Mouse (Mus musculus) neutrophil, adult 5-6 weeks (primary cell): ENCODE results near the gene Dicer1. TPM values are rescaled to one million over a fixed set of nuclear protein-coding genes. Genes with fewer than 3 reads are reported as not detected.

ENCODE experiments used
- ATAC-seq: fragments of 151-379, 151-347 bp; 2 replicates; pipeline ENCODE4 v1.8.0; 2017; ENCODE audit warnings: mild to moderate bottlenecking, moderate TSS enrichment; ENCODE audit not compliant: insufficient number of reproducible peaks, poor library complexity, low FRiP score, severe bottlenecking; ENCODE audit errors: extremely low read depth
- total RNA-seq: library from RNA; stranded (forward); fragments of 200-1000 nt; gene quantifications from 2 replicates; pipeline ENCODE4 v1.2.3, GENCODE M21; 2017

The Dicer1 gene
- total RNA-seq, 1 experiment from 2014 or later, result 56.3 TPM

DNA sequence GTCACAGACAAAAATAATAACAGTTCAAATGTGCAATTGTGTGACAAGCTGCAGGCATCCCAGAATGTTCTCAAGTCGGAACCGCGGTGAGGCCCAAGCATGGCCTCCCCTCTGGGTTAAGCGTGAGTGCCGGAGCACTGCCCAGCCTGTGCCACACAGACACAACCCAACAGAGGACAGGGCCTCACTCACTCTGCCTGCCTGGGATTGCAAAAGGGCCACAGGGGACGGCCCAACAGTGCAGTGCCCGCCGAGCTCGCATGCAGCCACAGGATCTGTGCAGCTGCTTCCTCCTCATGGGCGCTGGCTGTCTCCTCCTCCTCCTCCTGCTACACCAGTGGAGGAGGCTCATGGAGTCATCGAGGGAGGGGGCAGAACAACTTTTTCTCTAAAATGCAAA is 62.9 kb downstream of the Dicer1 start:
- no peak for ATAC-seq

- ATAC-seq, result no peak
Measured at GRCm38 (mm10) chr12:104684411-104684931, 67.3 kb downstream of the Dicer1 start.

DNA sequence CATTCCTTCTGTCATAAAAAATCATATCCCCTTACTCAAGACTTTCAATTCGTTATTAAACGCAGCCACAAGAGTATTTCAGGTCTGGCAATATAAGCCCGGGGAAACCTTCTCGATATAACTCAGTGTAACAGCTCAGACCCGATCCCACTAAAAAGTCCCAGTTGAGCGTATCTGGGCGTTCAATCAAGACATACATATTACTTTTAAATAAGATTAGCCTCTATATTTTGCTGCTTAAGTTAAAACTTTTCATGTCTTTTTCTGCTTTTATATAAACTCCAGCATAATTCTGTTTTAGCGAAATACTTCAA is 72.0 kb downstream of the Dicer1 start:
- ATAC-seq, result no peak

DNA sequence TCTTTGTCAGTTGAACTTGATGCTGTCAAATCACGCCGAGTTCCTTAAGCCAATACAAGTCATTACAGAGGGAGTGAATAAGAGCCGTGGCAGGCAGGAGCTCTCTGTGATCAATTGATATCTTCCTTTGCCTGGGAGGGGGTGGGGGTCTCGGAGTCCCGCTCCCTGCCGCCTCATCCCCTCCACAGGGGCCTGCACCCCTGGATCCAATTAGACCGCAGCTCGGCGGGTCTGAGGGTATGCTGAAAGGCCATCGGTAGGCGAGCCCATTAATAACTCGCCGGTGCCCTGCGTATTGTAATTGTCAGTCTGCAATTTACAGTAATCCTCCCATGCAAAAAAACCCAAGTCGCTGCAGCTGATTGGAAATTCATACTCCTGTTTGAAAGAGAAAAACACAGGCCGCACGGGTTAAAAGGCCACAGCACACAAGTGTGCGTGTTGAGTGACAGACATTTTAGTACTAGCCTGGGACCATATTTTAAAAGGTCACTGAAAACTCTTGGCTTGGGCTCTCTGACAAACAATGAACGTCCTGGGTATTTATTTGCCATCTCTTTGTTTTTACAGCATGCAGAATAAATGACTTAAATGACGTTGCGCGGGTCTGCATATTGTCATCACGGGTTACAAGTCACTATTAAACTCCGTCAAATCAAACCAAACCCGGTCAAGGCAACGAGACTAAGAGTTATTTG is 72.5 kb downstream of the Dicer1 start:
- ATAC-seq, result no peak

DNA sequence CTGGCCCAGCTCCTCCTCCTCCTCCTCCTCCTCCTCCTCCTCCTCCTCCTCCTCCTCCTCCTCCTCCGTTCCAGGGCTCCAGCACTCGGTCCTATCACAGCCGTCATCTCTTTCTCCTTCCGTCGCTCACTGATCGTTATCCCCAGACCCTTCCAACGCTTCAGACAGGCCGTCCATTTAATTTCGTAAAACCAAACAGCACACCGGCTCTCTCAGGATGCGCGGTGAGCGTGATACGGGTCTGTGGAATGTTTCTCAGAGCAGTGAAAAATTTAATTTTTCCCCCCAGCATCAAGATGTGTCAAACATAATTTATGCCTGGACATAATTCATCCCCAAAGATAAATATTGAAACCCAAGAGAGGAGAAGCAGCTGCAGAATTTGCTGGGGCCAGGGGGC is 73.3 kb downstream of the Dicer1 start:
- no peak for ATAC-seq

DNA sequence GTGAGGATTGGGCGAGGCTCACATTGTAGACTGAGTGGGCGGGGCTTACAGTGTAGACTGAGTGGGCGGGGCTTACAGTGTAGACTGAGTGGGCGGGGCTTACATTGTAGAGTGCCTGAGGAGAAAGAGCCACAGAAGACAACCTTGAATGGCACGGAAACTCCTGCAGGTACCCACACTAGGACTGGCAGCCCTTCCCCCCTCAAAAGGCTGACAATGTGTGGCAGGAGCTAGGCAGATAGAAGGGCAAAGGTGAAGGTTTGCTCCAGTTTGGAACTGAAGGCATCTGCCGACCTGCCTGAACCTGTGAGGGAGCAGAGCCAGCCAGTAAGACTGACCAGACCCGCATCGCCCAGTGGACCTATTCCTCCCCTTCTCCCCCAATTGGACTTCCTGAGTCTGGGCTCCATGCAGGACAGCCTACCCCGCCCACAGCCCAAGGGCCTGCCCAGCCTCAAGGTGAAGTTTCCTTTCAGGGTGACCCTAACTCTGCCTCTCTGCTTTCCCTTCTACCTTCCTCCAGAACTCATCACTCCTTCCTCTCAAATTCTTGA is 74.3 kb downstream of the Dicer1 start:
- ATAC-seq, result no peak

GRCm38 (mm10) chr12:104676535-104677370 is 75.0 kb downstream of the Dicer1 start:
- ATAC-seq, result no peak

DNA sequence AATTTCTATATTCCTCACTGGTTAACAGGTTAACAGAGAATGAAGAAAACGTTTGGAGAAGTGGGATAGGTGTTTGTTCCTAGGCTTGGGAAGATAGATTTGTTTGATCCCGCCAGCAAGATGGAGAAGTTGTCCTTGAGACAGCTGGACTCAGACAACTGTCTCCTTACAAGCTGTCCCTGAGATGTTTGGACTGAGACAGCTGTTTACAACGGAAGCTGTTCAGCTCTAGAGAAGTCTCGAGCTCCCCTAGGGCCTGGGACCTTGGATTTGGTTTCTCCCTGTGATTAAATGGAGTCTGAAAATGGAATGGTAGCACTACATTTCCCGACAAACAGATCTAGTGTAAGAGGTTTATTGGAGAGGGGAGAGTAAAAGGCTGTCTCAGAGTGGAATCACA is 78.8 kb downstream of the Dicer1 start:
- ATAC-seq, result no peak

GRCm38 (mm10) chr12:104672406-104672805 is 79.3 kb downstream of the Dicer1 start:
- ATAC-seq, result no peak

- no peak for ATAC-seq
Measured at GRCm38 (mm10) chr12:104667846-104668245, 83.9 kb downstream of the Dicer1 start.

DNA sequence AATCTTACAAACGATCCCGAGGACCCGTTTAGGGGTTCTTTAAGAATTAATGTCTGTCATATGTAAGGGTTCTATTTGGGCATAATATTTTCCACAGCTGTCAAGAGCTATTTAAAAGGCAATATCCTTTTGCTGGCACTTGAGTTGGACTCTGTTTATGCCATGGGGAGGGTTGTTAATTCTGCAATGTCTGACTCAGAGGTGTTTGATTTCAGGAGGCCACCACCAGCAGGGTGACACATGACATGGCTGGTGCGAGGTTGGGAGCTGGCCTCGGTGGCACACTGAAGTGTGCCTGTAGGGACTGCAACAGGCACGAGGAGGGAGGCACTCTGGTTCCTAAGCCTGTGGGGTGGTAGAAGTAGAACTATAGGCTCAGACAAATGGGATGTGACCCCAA is 85.8 kb downstream of the Dicer1 start:
- ATAC-seq, result no peak

- no peak for ATAC-seq
Measured at GRCm38 (mm10) chr12:104665521-104665920, 86.2 kb downstream of the Dicer1 start.

GRCm38 (mm10) chr12:104656146-104656545 is 95.6 kb downstream of the Dicer1 start:
- ATAC-seq, result no peak

DNA sequence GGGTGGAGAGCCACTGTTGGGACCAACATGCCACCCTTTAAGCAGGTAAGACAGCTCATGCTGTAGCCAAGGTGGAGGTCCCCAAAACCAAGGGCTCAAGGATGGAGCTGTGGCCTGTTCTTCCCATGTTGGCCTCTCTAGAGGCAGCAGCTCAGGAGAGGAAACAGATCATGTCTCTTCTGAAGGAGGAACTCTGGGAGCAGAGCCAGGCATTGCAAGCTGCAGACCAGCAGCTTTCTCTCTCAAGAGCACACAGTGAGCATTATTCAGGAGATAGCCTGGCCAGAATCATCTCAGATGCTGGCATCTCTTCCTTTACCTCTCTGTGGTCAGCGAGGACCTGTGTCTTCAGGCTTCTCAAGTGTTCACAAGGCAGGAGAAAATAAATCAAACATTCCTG is 96.7 kb downstream of the Dicer1 start:
- ATAC-seq, result no peak

DNA sequence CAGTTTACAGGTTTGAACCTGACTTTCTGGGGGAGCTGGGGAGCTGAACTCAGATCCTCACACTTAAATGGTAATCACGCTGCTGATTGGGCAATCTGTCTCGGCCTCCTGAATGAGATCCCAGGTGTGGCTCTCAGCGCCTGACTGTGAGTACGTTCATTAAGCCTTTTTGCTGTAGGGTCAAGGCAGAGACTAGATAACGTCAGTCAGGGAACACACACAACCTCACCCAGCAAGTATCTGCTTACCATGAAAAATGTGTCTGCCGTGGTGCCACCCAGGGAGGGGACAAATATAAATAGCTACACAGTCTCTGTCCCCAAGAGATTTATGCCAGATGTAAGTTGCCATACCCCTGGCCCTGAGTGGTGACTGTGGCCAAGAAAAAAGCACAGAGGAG is 99.7 kb downstream of the Dicer1 start:
- ATAC-seq, result no peak

DNA sequence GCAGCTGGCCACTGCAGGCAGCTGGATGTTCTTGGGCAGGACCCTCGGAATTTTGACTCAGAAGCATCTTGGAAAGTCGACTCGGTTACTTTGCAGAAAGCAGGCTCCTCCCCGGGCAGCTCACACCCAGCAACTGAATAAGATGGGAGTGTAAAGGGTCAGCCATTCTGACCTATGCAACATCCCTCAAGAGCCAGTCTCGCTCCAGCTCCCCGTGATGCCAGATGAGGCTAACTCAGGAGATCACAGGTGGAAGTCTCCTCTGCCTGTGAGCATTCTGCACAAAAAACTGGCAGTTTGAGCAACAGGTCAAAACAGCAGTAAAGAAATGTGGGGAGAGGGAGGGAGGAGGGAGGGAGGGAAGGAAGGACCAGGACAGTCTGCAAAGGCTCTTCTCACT is 100.5 kb downstream of the Dicer1 start:
- no peak for ATAC-seq

DNA sequence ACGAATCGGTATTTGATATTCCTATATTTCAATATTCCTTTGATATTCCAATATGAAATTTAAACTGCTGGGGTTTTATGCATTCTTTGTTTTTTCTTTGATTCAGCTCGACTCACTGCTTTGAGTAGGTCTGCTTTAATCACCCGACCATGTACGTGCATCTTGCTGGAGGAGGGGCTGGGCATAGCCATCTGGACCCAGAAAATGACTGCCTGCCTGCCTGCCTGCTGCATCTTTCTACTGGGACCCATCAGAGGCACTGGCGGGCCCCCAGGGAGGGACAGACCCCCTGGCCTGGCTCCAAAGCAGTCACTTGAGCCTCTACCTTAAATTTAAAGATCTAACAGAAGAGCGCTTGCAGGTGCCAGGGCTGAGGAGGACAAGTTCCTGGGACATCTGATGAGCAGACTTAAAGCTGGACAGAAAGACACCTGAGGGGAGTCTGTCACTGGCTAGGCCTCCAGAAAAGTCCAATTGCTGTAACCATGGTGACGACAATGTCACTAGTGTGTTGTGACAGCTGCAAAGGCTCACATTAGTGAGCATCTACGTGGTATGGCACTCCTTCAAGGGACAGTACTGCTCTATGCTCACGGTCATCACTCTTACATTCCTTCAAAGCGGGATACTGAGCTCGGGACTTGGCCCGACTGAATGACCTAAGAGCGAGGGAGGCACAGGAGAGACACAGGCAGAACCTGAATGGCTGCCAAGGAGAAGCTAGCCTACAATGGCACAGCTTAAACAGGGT is 101.1 kb downstream of the Dicer1 start:
- no peak for ATAC-seq

DNA sequence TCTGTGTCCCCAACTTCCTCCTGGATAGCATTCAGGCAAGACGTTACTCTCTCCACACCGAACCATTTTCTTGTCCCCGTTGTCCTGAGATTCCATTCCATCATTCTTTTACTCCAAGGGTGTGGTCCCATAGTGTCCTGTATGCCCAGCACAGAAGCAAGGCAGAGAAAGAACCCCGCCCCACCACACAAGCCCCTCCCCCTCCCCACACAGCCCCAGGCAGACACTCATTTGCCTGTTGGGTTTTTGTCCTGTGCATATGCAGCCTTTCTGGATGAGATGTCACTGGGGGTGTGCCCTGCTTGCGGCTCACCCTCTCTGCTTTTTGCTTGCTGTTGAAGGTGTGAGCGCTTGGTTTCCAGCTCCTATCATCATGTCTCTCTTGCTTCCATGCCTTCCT is 103.4 kb downstream of the Dicer1 start:
- ATAC-seq, result no peak

GRCm38 (mm10) chr12:104642337-104642736 is 109.4 kb downstream of the Dicer1 start:
- ATAC-seq, result no peak
